Mouse (Mus musculus) lung, adult 2 months (tissue): ENCODE measurements around the gene BC048403. TPM values are rescaled to one million over a fixed set of nuclear protein-coding genes. Genes with fewer than 3 reads are reported as not detected.

Experiments used
- DNase-seq: peaks from one replicate; pipeline ENCODE4 v3.0.0; 2022
- H3K4me1 ChIP-seq: fragments of 200-500 bp; 2 replicates; pipeline ENCODE4 v1.6.1; 2011; ENCODE audit warnings: low read length; ENCODE audit not compliant: control insufficient read depth, insufficient read depth
- H3K4me3 ChIP-seq: fragments of 200-500 bp; replicated peaks from 2 replicates; pipeline ENCODE3; 2011; ENCODE audit warnings: low read depth, mild to moderate bottlenecking, control low read depth, low read length; ENCODE audit errors: extremely low read depth
- CTCF ChIP-seq: fragments of 200-500 bp; IDR thresholded peaks from 2 replicates; pipeline ENCODE4 v1.5.1; 2011; ENCODE audit warnings: mild to moderate bottlenecking, low read length, control low read depth; ENCODE audit not compliant: insufficient read depth
- POLR2A ChIP-seq: fragments of 200-500 bp; IDR thresholded peaks from 2 replicates; pipeline ENCODE4 v1.6.1; 2011; ENCODE audit warnings: low read depth, mild to moderate bottlenecking, control low read depth, low read length, borderline replicate concordance; ENCODE audit errors: extremely low read depth
- WGBS: fragments of 180-500 bp; shearing (Covaris S2); methylation state at CpG from one replicate; pipeline ENCODE4 v1.1.7; 2018; 5-methylcytosine and 5-hydroxymethylcytosine counted together
- polyA plus RNA-seq: library from polyadenylated mRNA; depleted of rRNA; stranded (reverse); fragments of >200 nt; gene quantifications from 2 replicates; pipeline ENCODE4 v1.2.3, GENCODE M21; 2012; rRNA removed

BC048403 gene
- polyA plus RNA-seq, 1 experiment = 8.5 TPM

GRCm38 (mm10) chr10:121800041-121800440, 60.3 kb downstream of the BC048403 start:
- Histone ChIP-seq H3K4me1 (no peaks in the 10 kb centered on the region), H3K4me3 (no peak overlapping the region)
- no peak for DNase-seq
- TF ChIP-seq CTCF (no peak), POLR2A (no peak)
- WGBS = 92% methylated on average over 13 of the region's 13 CpGs

Other genes starting within 250 kb of the BC048403 start
- 8.9 and 20.4 TPM in 2 replicates for gene Tbk1, start 153.2 kb upstream of the BC048403 start, polyA plus RNA-seq
- gene Xpot, start 113.6 kb upstream of the BC048403 start, polyA plus RNA-seq = 95.5 and 107 TPM in 2 replicates
- 0.59 and 1.0 TPM in 2 replicates for gene D930020B18Rik, start 98.3 kb upstream of the BC048403 start, polyA plus RNA-seq